Mouse (Mus musculus): Measurements from ENCODE around the gene 4930513O06Rik. TPM values are rescaled to one million over a fixed set of nuclear protein-coding genes. Genes with fewer than 3 reads are reported as not detected.
A peak's percentile ranks its signal among the peaks of the same experiment; 100 is the strongest.

4930513O06Rik gene
- total and polyA plus RNA-seq, 2 experiments = 0.18 TPM; not detected in 1

DNA sequence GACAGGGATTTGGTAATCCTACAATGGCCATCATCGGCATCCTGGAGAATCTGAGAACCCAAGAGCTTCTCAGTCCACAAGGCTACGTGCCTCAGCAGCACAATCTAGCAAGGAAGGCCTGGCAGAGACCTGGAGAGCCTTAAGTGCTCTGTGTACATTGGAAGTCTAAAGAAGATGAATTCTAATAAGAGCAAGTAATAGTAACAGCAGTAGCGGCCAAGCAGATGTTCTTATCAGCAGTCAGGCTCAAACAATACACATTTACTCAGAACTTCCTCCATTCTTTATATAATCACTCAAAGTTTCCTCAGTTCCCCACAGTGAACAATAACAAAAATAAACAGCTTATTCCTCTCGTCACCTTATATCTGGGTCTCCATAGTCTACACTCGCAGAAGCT is 22.0 kb upstream of the 4930513O06Rik start:
- no peaks in the 10 kb centered on the region for H3K36me3 ChIP-seq (ENCODE audit: control insufficient read depth, insufficient read depth, low read length)
- H3K4me3 ChIP-seq (ENCODE audit: insufficient read depth, low read depth, low read length) = no peak overlapping the region
- H3K4me1 ChIP-seq (ENCODE audit: control insufficient read depth, insufficient read depth, low read length) = no peaks in the 10 kb centered on the region
- no peaks in the 10 kb centered on the region for H3K27me3 ChIP-seq (ENCODE audit: control insufficient read depth, insufficient read depth, low read length)
- H3K9ac ChIP-seq (ENCODE audit: low read depth, low read length) = no peak overlapping the region
- WGBS = 74% methylated on average over 5 of the region's 5 CpGs
- no peak overlapping the region for H3K27ac ChIP-seq (replicated peaks; ENCODE audit: insufficient read depth, low read depth, low read length)
- no peak for TF ChIP-seq POLR2A (IDR thresholded peaks at IDR 0.05; ENCODE audit: extremely low read depth, insufficient read depth, low read length)
- no peak for TF ChIP-seq CTCF (IDR thresholded peaks at IDR 0.05; ENCODE audit: low read depth, low read length)
- DNase-seq (ENCODE audit: extremely low read depth, low read depth, low spot score) = no peak
- H3K79me2 ChIP-seq (ENCODE audit: control insufficient read depth, insufficient read depth, low read length) = no peaks in the 10 kb centered on the region

DNA sequence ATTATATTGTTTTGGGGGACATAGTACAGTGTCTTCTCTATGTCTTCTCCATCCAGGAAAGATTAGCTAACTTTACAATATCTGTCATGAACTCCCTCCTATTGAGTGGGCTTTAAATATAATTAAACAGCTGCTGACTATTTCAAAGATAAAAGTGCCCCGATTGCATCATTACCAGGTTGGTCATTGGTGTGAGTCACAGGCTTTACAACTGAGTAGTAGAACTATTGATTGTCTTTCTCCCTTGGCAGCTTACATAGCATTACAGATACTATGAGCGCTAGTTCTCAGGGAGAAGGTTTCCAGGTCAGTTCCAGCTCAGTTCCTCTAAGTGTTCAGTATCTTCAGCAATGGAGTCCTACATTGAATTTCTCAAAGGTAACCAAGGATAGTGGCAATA is 7.5 kb upstream of the 4930513O06Rik start:
- H3K79me2 ChIP-seq (ENCODE audit: control insufficient read depth, insufficient read depth, low read length) = no peaks in the 10 kb centered on the region
- 29% methylated on average over 2 of the region's 2 CpGs for WGBS

DNA sequence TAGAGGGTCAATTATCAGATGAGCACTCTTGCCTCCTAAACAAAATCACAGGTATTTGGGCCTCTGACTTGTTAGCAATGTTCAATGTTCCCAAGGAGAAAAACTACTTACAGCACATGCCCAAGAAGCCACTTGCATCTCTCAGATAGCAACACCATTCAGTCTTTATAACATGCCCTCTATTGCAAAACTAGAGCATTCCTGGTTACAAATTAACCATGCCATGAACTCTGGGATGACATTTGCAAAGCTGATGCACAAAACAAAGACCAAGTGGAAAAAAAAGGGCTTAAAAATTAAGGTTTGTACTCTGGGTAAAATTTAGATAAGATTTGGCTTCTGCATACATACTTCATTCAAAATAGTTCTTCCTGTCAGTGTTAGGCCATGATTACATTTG is 966 bp upstream of the 4930513O06Rik start, which contains the start of gene Serpina7:
Gene Serpina7 (minus strand): TSS at position 160 of the 400 bp plus-strand sequence.
- no peak within 1 kb of the TSS for H3K27ac ChIP-seq (replicated peaks; ENCODE audit: insufficient read depth, low read depth, low read length)
- DNase-seq (ENCODE audit: extremely low read depth, low read depth, low spot score) = peak; percentile 92

More for the DNA sequence above, 7.5 kb upstream of the 4930513O06Rik start:
- H3K4me1 ChIP-seq (ENCODE audit: control insufficient read depth, insufficient read depth, low read length) = no peaks in the 10 kb centered on the region
- peak; percentile 67 for DNase-seq (ENCODE audit: extremely low read depth, low read depth, low spot score)
- H3K36me3 ChIP-seq (ENCODE audit: control insufficient read depth, insufficient read depth, low read length) = no peaks in the 10 kb centered on the region
- no peak overlapping the region for H3K4me3 ChIP-seq (ENCODE audit: insufficient read depth, low read depth, low read length)
- no peak for TF ChIP-seq CTCF (IDR thresholded peaks at IDR 0.05; ENCODE audit: low read depth, low read length)
- TF ChIP-seq POLR2A (IDR thresholded peaks at IDR 0.05; ENCODE audit: extremely low read depth, insufficient read depth, low read length) = no peak
- no peaks in the 10 kb centered on the region for H3K27me3 ChIP-seq (ENCODE audit: control insufficient read depth, insufficient read depth, low read length)
- H3K27ac ChIP-seq (replicated peaks; ENCODE audit: insufficient read depth, low read depth, low read length) = no peak overlapping the region
- H3K9ac ChIP-seq (ENCODE audit: low read depth, low read length) = no peak overlapping the region

DNA sequence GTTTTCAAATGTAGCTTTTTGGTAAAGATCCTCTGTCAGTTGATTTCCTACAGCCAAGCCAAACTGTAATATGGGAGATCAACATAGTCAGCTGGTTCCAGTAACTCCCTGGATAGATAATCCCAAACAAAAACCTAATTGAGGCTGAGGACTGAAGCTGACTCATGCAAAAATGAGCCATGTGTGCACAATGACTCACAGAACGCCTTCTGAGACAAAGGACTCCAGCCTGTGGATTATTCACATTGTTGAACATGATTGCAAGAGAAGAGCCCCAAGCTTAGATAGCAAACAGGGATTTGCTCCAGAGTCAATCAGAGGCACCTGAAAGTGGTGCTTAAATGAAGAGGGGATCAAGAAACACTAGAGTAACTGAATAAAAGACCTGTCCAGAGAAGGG is 11.2 kb downstream of the 4930513O06Rik start:
- Histone ChIP-seq H3K36me3 (ENCODE audit: control insufficient read depth, insufficient read depth, low read length) (no peaks in the 10 kb centered on the region), H3K4me1 (ENCODE audit: control insufficient read depth, insufficient read depth, low read length) (no peaks in the 10 kb centered on the region), H3K9ac (ENCODE audit: low read depth, low read length) (no peak overlapping the region), H3K27ac (replicated peaks; ENCODE audit: insufficient read depth, low read depth, low read length) (no peak overlapping the region), H3K27me3 (ENCODE audit: control insufficient read depth, insufficient read depth, low read length) (no peaks in the 10 kb centered on the region), H3K79me2 (ENCODE audit: control insufficient read depth, insufficient read depth, low read length) (no peaks in the 10 kb centered on the region), H3K4me3 (ENCODE audit: insufficient read depth, low read depth, low read length) (no peak overlapping the region)
- 65% methylated on average over 1 of the region's 1 CpGs for WGBS
- no peak for DNase-seq (ENCODE audit: extremely low read depth, low read depth, low spot score)
- TF ChIP-seq POLR2A (IDR thresholded peaks at IDR 0.05; ENCODE audit: extremely low read depth, insufficient read depth, low read length) (no peak), CTCF (IDR thresholded peaks at IDR 0.05; ENCODE audit: low read depth, low read length) (no peak)

More for the DNA sequence above, 966 bp upstream of the 4930513O06Rik start, which contains the start of gene Serpina7:
- no peaks in the 10 kb centered on the region for H3K27me3 ChIP-seq (ENCODE audit: control insufficient read depth, insufficient read depth, low read length)
- H3K9ac ChIP-seq (ENCODE audit: low read depth, low read length) = no peak within 1 kb of the TSS
- TF ChIP-seq CTCF (IDR thresholded peaks at IDR 0.05; ENCODE audit: low read depth, low read length) = no peak
- no peak for TF ChIP-seq POLR2A (IDR thresholded peaks at IDR 0.05; ENCODE audit: extremely low read depth, insufficient read depth, low read length)
- no peak within 1 kb of the TSS for H3K4me3 ChIP-seq (ENCODE audit: insufficient read depth, low read depth, low read length)
- H3K4me1 ChIP-seq (ENCODE audit: control insufficient read depth, insufficient read depth, low read length) = peaks cover 6% of the 10 kb centered on the region; the same call in 1 of the 2 replicates
- no peaks in the 10 kb centered on the region for H3K36me3 ChIP-seq (ENCODE audit: control insufficient read depth, insufficient read depth, low read length)
- H3K79me2 ChIP-seq (ENCODE audit: control insufficient read depth, insufficient read depth, low read length) = no peaks in the 10 kb centered on the region

DNA sequence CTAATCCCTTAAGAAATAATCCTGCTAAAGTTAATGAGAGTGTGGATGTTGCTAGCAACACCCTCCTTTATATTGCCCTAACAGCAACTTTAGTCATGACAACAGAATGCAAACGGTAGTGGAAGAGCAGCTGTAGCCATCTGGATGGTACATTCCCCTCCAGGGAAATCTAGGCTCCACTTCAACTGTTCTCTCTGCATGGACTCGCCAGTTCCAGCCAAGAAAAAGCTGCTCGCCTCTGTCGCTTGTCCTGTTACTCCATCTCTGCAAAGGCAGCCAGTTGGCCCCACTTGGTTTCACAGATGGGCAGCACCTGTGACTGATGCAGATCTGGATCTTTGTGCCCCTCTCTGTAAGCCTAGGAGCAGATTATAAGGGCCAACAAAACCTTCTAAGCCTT is 48.0 kb downstream of the 4930513O06Rik start:
- TF ChIP-seq CTCF (IDR thresholded peaks at IDR 0.05; ENCODE audit: low read depth, low read length) (no peak), POLR2A (IDR thresholded peaks at IDR 0.05; ENCODE audit: extremely low read depth, insufficient read depth, low read length) (no peak)
- Histone ChIP-seq H3K4me3 (ENCODE audit: insufficient read depth, low read depth, low read length) (no peak overlapping the region), H3K27ac (replicated peaks; ENCODE audit: insufficient read depth, low read depth, low read length) (no peak overlapping the region), H3K4me1 (ENCODE audit: control insufficient read depth, insufficient read depth, low read length) (no peaks in the 10 kb centered on the region), H3K9ac (ENCODE audit: low read depth, low read length) (no peak overlapping the region), H3K27me3 (ENCODE audit: control insufficient read depth, insufficient read depth, low read length) (no peaks in the 10 kb centered on the region), H3K36me3 (ENCODE audit: control insufficient read depth, insufficient read depth, low read length) (no peaks in the 10 kb centered on the region), H3K79me2 (ENCODE audit: control insufficient read depth, insufficient read depth, low read length) (no peaks in the 10 kb centered on the region)
- WGBS = 77% methylated on average over 4 of the region's 4 CpGs
- no peak for DNase-seq (ENCODE audit: extremely low read depth, low read depth, low spot score)

Other genes with a start within 250 kb of the 4930513O06Rik start
- gene Nrk, start 171.8 kb upstream of the 4930513O06Rik start, total RNA-seq (2014; rRNA removed) = not detected in 2 replicates
- gene Nrk, start 171.8 kb upstream of the 4930513O06Rik start, polyA plus RNA-seq (2012; rRNA removed) = not detected in 2 replicates
- 26.9 and 30.1 TPM in 2 replicates for gene Serpina7, start 1.0 kb upstream of the 4930513O06Rik start, total RNA-seq (2014; rRNA removed)
- 2.1 and 4.3 TPM in 2 replicates for gene Serpina7, start 1.0 kb upstream of the 4930513O06Rik start, polyA plus RNA-seq (2012; rRNA removed)
- not detected in 2 replicates for gene 4933428M09Rik, start 93.0 kb downstream of the 4930513O06Rik start, total RNA-seq (2014; rRNA removed)
- not detected in 2 replicates for gene 4933428M09Rik, start 93.0 kb downstream of the 4930513O06Rik start, polyA plus RNA-seq (2012; rRNA removed)
- gene Mum1l1, start 123.8 kb downstream of the 4930513O06Rik start, total RNA-seq (2014; rRNA removed) = 0.09 and 0.20 TPM in 2 replicates
- 0.02 TPM in 1 of 2 replicates, not detected in the other for gene Mum1l1, start 123.8 kb downstream of the 4930513O06Rik start, polyA plus RNA-seq (2012; rRNA removed)
- not detected in 2 replicates for gene Trap1a, start 247.4 kb downstream of the 4930513O06Rik start, total RNA-seq (2014; rRNA removed)
- gene Trap1a, start 247.4 kb downstream of the 4930513O06Rik start, polyA plus RNA-seq (2012; rRNA removed) = not detected in 2 replicates

Data from liver, adult 2 months (tissue).